In genomic region chr4:137313511-137313910, GRCm38 (mm10) we compare ENCODE assay signal across 11 mouse cellular contexts. TPM values are rescaled to one million over a fixed set of nuclear protein-coding genes. Genes with fewer than 3 reads are reported as not detected.
A peak's percentile ranks its signal among the peaks of the same experiment; 100 is the strongest.
DNase-seq lines count a peak whose midpoint lies in the region; ATAC-seq and TF ChIP-seq lines count a peak whose summit lies in the region.
"Had no signal": no experiment of that assay in that cellular context is flagged by ENCODE, and none has a peak within 500 bp of the region (broad histone marks: within the 10 kb centered on the region; RNA-seq: fewer than 3 reads in every experiment).

No protein-coding gene starts in this region.

- TF ChIP-seq CTCF in forebrain, postnatal 0 days (IDR thresholded peaks at IDR 0.05; ENCODE audit: low read depth) = peak; percentile 46; the same call in 1 of the 2 replicates
- TF ChIP-seq CTCF in lung, embryonic 14.5 days (IDR thresholded peaks at IDR 0.05; ENCODE audit: low read depth) = peak; percentile 45
- TF ChIP-seq CTCF in Patski (IDR thresholded peaks at IDR 0.05) = peak; percentile 24

- H3K9ac ChIP-seq in forebrain, postnatal 0 days = no peak overlapping the region
- H3K9ac ChIP-seq in forebrain, embryonic 12.5 days = no peak overlapping the region
- H3K9ac ChIP-seq in lung, embryonic 14.5 days = no peak overlapping the region
- H3K9ac ChIP-seq: heart, embryonic 13.5 days; midbrain, embryonic 15.5 days had no signal

- 0 out of 2 replicates have a peak, but pooled peaks cover 6% of the 10 kb centered on the region for H3K36me3 ChIP-seq in forebrain, postnatal 0 days (ENCODE audit: insufficient read depth)
- H3K36me3 ChIP-seq in forebrain, embryonic 12.5 days (replicated peaks) = peaks cover 20% of the 10 kb centered on the region
- H3K36me3 ChIP-seq in lung, embryonic 14.5 days (ENCODE audit: insufficient read depth) = peaks cover 30% of the 10 kb centered on the region
- H3K36me3 ChIP-seq: midbrain, embryonic 15.5 days had no signal

- no peak; the same call in 1 of the 2 replicates for ATAC-seq in forebrain, postnatal 0 days
- no peak for ATAC-seq in forebrain, embryonic 12.5 days (ENCODE audit: low FRiP score)
- ATAC-seq in lung, embryonic 14.5 days (ENCODE audit: insufficient read depth) = no peak
- ATAC-seq in Patski = no peak
- ATAC-seq: midbrain, embryonic 15.5 days had no signal

- POLR2A ChIA-PET in Patski (lab: Charles Lee) = no interaction called here

- no peak overlapping the region for H3K27ac ChIP-seq in forebrain, postnatal 0 days (ENCODE audit: low read depth, low read length)
- H3K27ac ChIP-seq in forebrain, embryonic 12.5 days = no peak overlapping the region
- no peak overlapping the region for H3K27ac ChIP-seq in lung, embryonic 14.5 days (ENCODE audit: low read depth)
- H3K27ac ChIP-seq: heart, embryonic 13.5 days; midbrain, embryonic 15.5 days had no signal

- no peaks in the 10 kb centered on the region for H3K4me1 ChIP-seq in forebrain, postnatal 0 days (ENCODE audit: insufficient read depth)
- H3K4me1 ChIP-seq in forebrain, embryonic 12.5 days = peaks cover 5% of the 10 kb centered on the region; the same call in 1 of the 2 replicates
- no peaks in the 10 kb centered on the region for H3K4me1 ChIP-seq in lung, embryonic 14.5 days (ENCODE audit: insufficient read depth)
- H3K4me1 ChIP-seq: midbrain, embryonic 15.5 days had no signal

- no peak overlapping the region for H3K4me2 ChIP-seq in forebrain, postnatal 0 days (ENCODE audit: low read depth)
- no peak overlapping the region for H3K4me2 ChIP-seq in forebrain, embryonic 12.5 days
- no peak overlapping the region for H3K4me2 ChIP-seq in lung, embryonic 14.5 days
- H3K4me2 ChIP-seq: heart, embryonic 13.5 days; midbrain, embryonic 15.5 days had no signal

- no peaks in the 10 kb centered on the region for H3K27me3 ChIP-seq in forebrain, postnatal 0 days (ENCODE audit: insufficient read depth, low read length)
- H3K27me3 ChIP-seq in forebrain, embryonic 12.5 days = no peaks in the 10 kb centered on the region
- H3K27me3 ChIP-seq in lung, embryonic 14.5 days (ENCODE audit: insufficient read depth, low read length) = no peaks in the 10 kb centered on the region
- no peaks in the 10 kb centered on the region for H3K27me3 ChIP-seq in Patski
- H3K27me3 ChIP-seq: heart, embryonic 13.5 days; midbrain, embryonic 15.5 days had no signal

- in situ Hi-C loops in Patski (cut with MboI; ENCODE audit: low pct_unique_long_range_greater_than_20kb) = no loop called here

- WGBS in forebrain, postnatal 0 days = 46% methylated on average over 2 of the region's 2 CpGs
- WGBS in forebrain, embryonic 12.5 days = 57% methylated on average over 2 of the region's 2 CpGs
- 46% methylated on average over 2 of the region's 2 CpGs for WGBS in lung, embryonic 14.5 days

- H3K4me3 ChIP-seq in forebrain, postnatal 0 days (ENCODE audit: low read depth, low read length) = no peak overlapping the region
- H3K4me3 ChIP-seq in forebrain, embryonic 12.5 days (replicated peaks) = no peak overlapping the region
- H3K4me3 ChIP-seq in lung, embryonic 14.5 days (ENCODE audit: low read depth, low read length) = no peak overlapping the region
- H3K4me3 ChIP-seq: heart, embryonic 13.5 days; midbrain, embryonic 15.5 days had no signal

- no peaks in the 10 kb centered on the region for H3K9me3 ChIP-seq in forebrain, postnatal 0 days (ENCODE audit: low read length)
- no peaks in the 10 kb centered on the region for H3K9me3 ChIP-seq in forebrain, embryonic 12.5 days
- H3K9me3 ChIP-seq in lung, embryonic 14.5 days (ENCODE audit: low read depth, low read length) = no peaks in the 10 kb centered on the region
- H3K9me3 ChIP-seq: heart, embryonic 13.5 days; midbrain, embryonic 15.5 days had no signal

- DNase-seq in forebrain, postnatal 0 days = peak; percentile 27
- DNase-seq in lung, embryonic 14.5 days = peak; percentile 80
- no peak for DNase-seq in lung, postnatal 4 days
- no peak for DNase-seq in Patski (ENCODE audit: low read depth, low spot score)
- peak; percentile 71 for DNase-seq in retina, embryonic 14.5 days (ENCODE audit: low spot score)
- DNase-seq in urinary bladder, adult 18-20 months (ENCODE audit: low spot score in 2 of 2) = no peak
- DNase-seq in ovary, postnatal 14 days (ENCODE audit: low spot score) = no peak
- DNase-seq: kidney, adult 18-20 months had no signal

- CTCF ChIA-PET in Patski (lab: Charles Lee) = interaction anchor here (0.6 to 1.9 kb wide), 8 partner anchors 10 to 237 kb away, joined by 3 to 9 read pairs (median 4); no protein-coding TSS in a partner anchor

RNA-seq across cellular contexts. Expression of gene Wnt4, which starts 36.2 kb away (rescaled TPM):
- total RNA-seq in forebrain, postnatal 0 days (2014; rRNA removed) = 4.5 and 6.1 TPM in 2 replicates
- 3.1 and 4.6 TPM in 2 replicates for polyA plus RNA-seq in forebrain, postnatal 0 days (2015; fragmentation: Nextera tagmentation; extraction: Ambion mirVana)
- polyA plus RNA-seq in forebrain, embryonic 12.5 days (2016; fragmentation: Nextera tagmentation; extraction: Ambion mirVana) = 0.36 and 0.52 TPM in 2 replicates
- 1.2 and 1.3 TPM in 2 replicates for polyA plus RNA-seq in lung, embryonic 14.5 days (2014; fragmentation: Nextera tagmentation; extraction: Ambion mirVana)
- 5.3 TPM for polyA plus RNA-seq in Patski (2021)

RNA-seq across cellular contexts. Expression of gene Cdc42, which starts 44.0 kb away (rescaled TPM):
- total RNA-seq in forebrain, postnatal 0 days (2014; rRNA removed) = 699 and 735 TPM in 2 replicates
- polyA plus RNA-seq in forebrain, postnatal 0 days (2015; fragmentation: Nextera tagmentation; extraction: Ambion mirVana) = 1,221 and 1,252 TPM in 2 replicates
- 584 and 589 TPM in 2 replicates for polyA plus RNA-seq in forebrain, embryonic 12.5 days (2016; fragmentation: Nextera tagmentation; extraction: Ambion mirVana)
- polyA plus RNA-seq in lung, embryonic 14.5 days (2014; fragmentation: Nextera tagmentation; extraction: Ambion mirVana) = 690 and 693 TPM in 2 replicates
- 245 TPM for polyA plus RNA-seq in Patski (2021)

Comparison
In these comparisons a context has a peak if more than half of its experiments do, and no peak if none do; other contexts are left out.
1. DNase-seq: peak in forebrain, postnatal 0 days (single experiment), lung, embryonic 14.5 days (single experiment) and retina, embryonic 14.5 days (single experiment); none in lung, postnatal 4 days (0 of 2), Patski (single experiment), urinary bladder, adult 18-20 months (0 of 2) and ovary, postnatal 14 days (single experiment).
2. Peak in every context shown above with its lines, with median percentiles within 50 percentile points of each other: CTCF ChIP-seq.